Mouse (Mus musculus): ENCODE data around the gene Akap9.
"Not testable (repeated sequence)": the region's sequence is repeated elsewhere in the genome, so short reads cannot be mapped to it uniquely, and the experiment has no call there.

Gene Akap9

GRCm38 (mm10) chr5:3927801-3928689 is at the start of gene Akap9:
Akap9 (plus strand) TSS chr5:3928054.
- peak; percentile 36 for DNase-seq (ENCODE audit: low read depth, low spot score)

GRCm38 (mm10) chr5:3886862-3887261 is 41.0 kb upstream of the Akap9 start:
- DNase-seq (ENCODE audit: low read depth, low spot score): not testable (repeated sequence)

GRCm38 (mm10) chr5:3889201-3889600 is 38.7 kb upstream of the Akap9 start:
- DNase-seq (ENCODE audit: low read depth, low spot score): no peak

GRCm38 (mm10) chr5:3893459-3894293 is 34.2 kb upstream of the Akap9 start, which contains the start of gene Mterf1a:
Mterf1a (minus strand) TSS chr5:3893933.
- DNase-seq (ENCODE audit: low read depth, low spot score): peak; percentile 20

- DNase-seq (ENCODE audit: low read depth, low spot score): not testable (repeated sequence)
These were observed 33.6 kb upstream of the Akap9 start for GRCm38 (mm10) chr5:3894294-3894619.

- no peak for DNase-seq (ENCODE audit: low read depth, low spot score)
These were observed 22.4 kb upstream of the Akap9 start for GRCm38 (mm10) chr5:3905471-3905870.

- DNase-seq (ENCODE audit: low read depth, low spot score): no peak
These were observed 5.5 kb upstream of the Akap9 start for GRCm38 (mm10) chr5:3922350-3922749.

GRCm38 (mm10) chr5:3926666-3927065 is 1.2 kb upstream of the Akap9 start:
- DNase-seq (ENCODE audit: low read depth, low spot score): no peak

- DNase-seq (ENCODE audit: low read depth, low spot score): peak; percentile 22
These were observed 814 bp downstream of the Akap9 start for GRCm38 (mm10) chr5:3928690-3929046.

GRCm38 (mm10) chr5:3930760-3931159 is 2.9 kb downstream of the Akap9 start:
- DNase-seq (ENCODE audit: low read depth, low spot score): no peak

GRCm38 (mm10) chr5:3931636-3932035 is 3.8 kb downstream of the Akap9 start:
- DNase-seq (ENCODE audit: low read depth, low spot score): no peak

- no peak for DNase-seq (ENCODE audit: low read depth, low spot score)
These were observed 5.7 kb downstream of the Akap9 start for GRCm38 (mm10) chr5:3933551-3933950.

- no peak for DNase-seq (ENCODE audit: low read depth, low spot score)
These were observed 7.4 kb downstream of the Akap9 start for GRCm38 (mm10) chr5:3935266-3935665.

GRCm38 (mm10) chr5:3935778-3936554 is 8.1 kb downstream of the Akap9 start:
- DNase-seq (ENCODE audit: low read depth, low spot score): no peak

GRCm38 (mm10) chr5:3938905-3939304 is 11.1 kb downstream of the Akap9 start:
- DNase-seq (ENCODE audit: low read depth, low spot score): no peak

- DNase-seq (ENCODE audit: low read depth, low spot score): no peak
These were observed 11.5 kb downstream of the Akap9 start for GRCm38 (mm10) chr5:3939335-3939734.

GRCm38 (mm10) chr5:3941240-3941639 is 13.4 kb downstream of the Akap9 start:
- DNase-seq (ENCODE audit: low read depth, low spot score): no peak

- DNase-seq (ENCODE audit: low read depth, low spot score): not testable (repeated sequence)
These were observed 15.3 kb downstream of the Akap9 start for GRCm38 (mm10) chr5:3943169-3943568.

GRCm38 (mm10) chr5:3952498-3952897 is 24.6 kb downstream of the Akap9 start:
- no peak for DNase-seq (ENCODE audit: low read depth, low spot score)

GRCm38 (mm10) chr5:3954541-3954940 is 26.7 kb downstream of the Akap9 start:
- DNase-seq (ENCODE audit: low read depth, low spot score): no peak

GRCm38 (mm10) chr5:3961286-3961685 is 33.4 kb downstream of the Akap9 start:
- DNase-seq (ENCODE audit: low read depth, low spot score): no peak

- DNase-seq (ENCODE audit: low read depth, low spot score): no peak
These were observed 40.6 kb downstream of the Akap9 start for GRCm38 (mm10) chr5:3968415-3968814.
